Mouse (Mus musculus) right cerebral cortex, postnatal 25 days (tissue): ENCODE measurements around the gene Lrrc34.

Source experiments
- DNase-seq: peaks from one replicate; pipeline ENCODE4 v3.0.0; 2022

Gene Lrrc34

GRCm38 (mm10) chr3:30599711-30600545 lies 47.7 kb downstream of the Lrrc34 start, which contains the start of gene Actrt3:
TSS of gene Actrt3 (minus strand) at chr3:30599939.
- DNase-seq = peak; percentile 66

GRCm38 (mm10) chr3:30597271-30597670 lies 50.4 kb downstream of the Lrrc34 start:
- DNase-seq = no peak

- DNase-seq = peak; percentile 41
These were observed 52.4 kb downstream of the Lrrc34 start for GRCm38 (mm10) chr3:30595111-30595832.

GRCm38 (mm10) chr3:30593719-30594485 lies 53.8 kb downstream of the Lrrc34 start:
- no peak for DNase-seq

- peak; percentile 5 for DNase-seq
These were observed 55.2 kb downstream of the Lrrc34 start for GRCm38 (mm10) chr3:30592418-30592853.

- DNase-seq = no peak
These were observed 58.8 kb downstream of the Lrrc34 start for GRCm38 (mm10) chr3:30588865-30589264.
